Mouse (Mus musculus) embryonic fibroblast, embryonic 13.5 days (primary cell): ENCODE measurements at regions not wholly inside any gene's neighbourhood (a gene's known extent, or its start where the extent isn't known, plus 50 kb on each side); places are given as distances from the start of the nearest gene placed in this dataset.

Experiments used
- CTCF ChIP-seq: IDR thresholded peaks from 2 replicates; pipeline ENCODE4 v1.5.1; 2011; ENCODE audit warnings: mild to moderate bottlenecking, control low read depth, low read length, moderate library complexity, borderline replicate concordance; ENCODE audit not compliant: insufficient read depth
- POLR2A ChIP-seq: IDR thresholded peaks from 2 replicates; pipeline ENCODE4 v1.6.1; 2011; ENCODE audit warnings: low read depth, mild to moderate bottlenecking, control low read depth, low read length, moderate library complexity

- TF ChIP-seq POLR2A (no peak), CTCF (no peak)
Observed at GRCm38 (mm10) chr15:59866701-59867100, 149.7 kb downstream of the 4933412E24Rik start.
